Comparison of ENCODE assay signal across 27 mouse cellular contexts in the genomic region with DNA sequence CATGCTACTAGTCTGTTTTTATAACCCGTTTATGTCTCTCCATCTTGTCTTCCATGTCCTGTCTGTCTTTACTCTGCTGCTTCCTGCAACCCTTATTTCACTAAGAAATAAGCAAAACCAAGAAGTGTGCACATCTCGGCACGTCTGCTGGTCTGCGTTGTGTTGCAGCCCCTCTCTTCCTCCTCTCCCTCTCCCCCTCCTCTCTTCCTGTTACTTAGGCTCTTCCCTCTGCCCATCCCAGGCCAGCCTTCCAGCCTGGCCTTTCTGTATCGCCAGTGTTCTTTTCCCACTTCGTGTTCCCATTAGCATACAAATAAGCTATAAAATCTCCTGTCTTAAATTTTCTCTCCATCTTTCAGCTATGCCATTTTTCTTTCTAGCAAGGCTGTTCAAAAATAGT. TPM values are rescaled to one million over a fixed set of nuclear protein-coding genes. Genes with fewer than 3 reads are reported as not detected.
DNase-seq lines count a peak whose midpoint lies in the region; ATAC-seq and TF ChIP-seq lines count a peak whose summit lies in the region.
"Had no signal": no experiment of that assay in that cellular context is flagged by ENCODE, and none has a peak within 500 bp of the region (broad histone marks: within the 10 kb centered on the region; RNA-seq: fewer than 3 reads in every experiment).

No protein-coding gene starts in this region.

- H3K27ac ChIP-seq in hindbrain, postnatal 0 days: peak overlapping the region; percentile 17; the same call in 1 of the 2 replicates
- H3K27ac ChIP-seq in hindbrain, embryonic 11.5 days (ENCODE audit: low read depth, low read length): no peak overlapping the region
- H3K27ac ChIP-seq in kidney, postnatal 0 days: no peak overlapping the region
- H3K27ac ChIP-seq in CH12.LX (ENCODE audit: insufficient read depth, low read depth): no peak overlapping the region
- peak overlapping the region; percentile 32; the same call in 1 of the 2 replicates for H3K27ac ChIP-seq in midbrain, embryonic 15.5 days
- H3K27ac ChIP-seq: embryonic facial prominence, embryonic 10.5 days; embryonic facial prominence, embryonic 15.5 days; forebrain, embryonic 13.5 days; hindbrain, embryonic 12.5 days; layer of hippocampus, adult 2 months; left cerebral cortex, adult 2 months; limb, embryonic 12.5 days; liver, embryonic 15.5 days had no signal

- H3K36me3 ChIP-seq in hindbrain, postnatal 0 days (ENCODE audit: insufficient read depth, low read length): no peaks in the 10 kb centered on the region
- H3K36me3 ChIP-seq in hindbrain, embryonic 11.5 days (ENCODE audit: control insufficient read depth, insufficient read depth, low read length): no peaks in the 10 kb centered on the region
- H3K36me3 ChIP-seq in kidney, postnatal 0 days (ENCODE audit: insufficient read depth, low read length): peaks cover 9% of the 10 kb centered on the region; the same call in 1 of the 2 replicates
- peaks cover 0 to 16% of the 10 kb centered on the region in 2 experiments for H3K36me3 ChIP-seq in CH12.LX (replicated peaks in 1 of 2; ENCODE audit: control insufficient read depth in 1 of 2, insufficient read depth in 1 of 2, low read length in 1 of 2)
- H3K36me3 ChIP-seq in midbrain, embryonic 15.5 days (replicated peaks): no peaks in the 10 kb centered on the region
- H3K36me3 ChIP-seq: hindbrain, embryonic 12.5 days; liver, embryonic 15.5 days had no signal

- H3K9ac ChIP-seq in hindbrain, postnatal 0 days (replicated peaks; ENCODE audit: low read length): 0 out of 2 replicates have a peak overlapping the region, but pooled peaks have one; percentile 1
- no peak overlapping the region for H3K9ac ChIP-seq in hindbrain, embryonic 11.5 days (ENCODE audit: low read depth, low read length)
- H3K9ac ChIP-seq in kidney, postnatal 0 days (ENCODE audit: low read depth, low read length): no peak overlapping the region
- H3K9ac ChIP-seq in CH12.LX (ENCODE audit: insufficient read depth, low read depth): no peak overlapping the region
- H3K9ac ChIP-seq in midbrain, embryonic 15.5 days: no peak overlapping the region; the same call in 1 of the 2 replicates
- H3K9ac ChIP-seq: embryonic facial prominence, embryonic 15.5 days; forebrain, embryonic 13.5 days; hindbrain, embryonic 12.5 days; limb, embryonic 12.5 days; liver, embryonic 15.5 days; lung, embryonic 14.5 days had no signal

- TF ChIP-seq EP300 in CH12.LX (IDR thresholded peaks at IDR 0.05; ENCODE audit: low read length): no peak

- DNase-seq in hindbrain, postnatal 0 days (ENCODE audit: low spot score): no peak
- DNase-seq in hindbrain, embryonic 11.5 days (ENCODE audit: low spot score): no peak
- no peak for DNase-seq in kidney, postnatal 0 days (ENCODE audit: low spot score)
- no peak for DNase-seq in kidney, postnatal 25 days
- DNase-seq in CH12.LX (ENCODE audit: extremely low read depth): no peak
- DNase-seq in thymus, postnatal 4 days: no peak
- no peak for DNase-seq in adrenal gland, postnatal 36 days
- DNase-seq: adrenal gland, postnatal 25 days; cerebellum, adult 8-10 months; cerebellum, postnatal 25 days; gastrocnemius, postnatal 14 days; heart, postnatal 14 days; kidney, adult 2 months; kidney, postnatal 14 days; lung, embryonic 14.5 days; lung, postnatal 14 days; right cerebral cortex, postnatal 14 days had no signal

- in situ Hi-C loops in CH12.LX (cut with MboI; ENCODE audit: low pct_ligation_motif_present, low pct_unique_long_range_greater_than_20kb, low sequenced_read_pairs): no loop called here

- no peaks in the 10 kb centered on the region for H3K79me2 ChIP-seq in CH12.LX (replicated peaks; ENCODE audit: control insufficient read depth, extremely low read depth, insufficient read depth, poor library complexity, severe bottlenecking)

- H3K9me3 ChIP-seq in hindbrain, postnatal 0 days (ENCODE audit: low read length): no peaks in the 10 kb centered on the region
- H3K9me3 ChIP-seq in hindbrain, embryonic 11.5 days (ENCODE audit: control insufficient read depth, low read length): no peaks in the 10 kb centered on the region
- H3K9me3 ChIP-seq in kidney, postnatal 0 days (replicated peaks; ENCODE audit: low read length): no peaks in the 10 kb centered on the region
- H3K9me3 ChIP-seq in CH12.LX (replicated peaks; ENCODE audit: low read length): no peaks in the 10 kb centered on the region
- no peaks in the 10 kb centered on the region for H3K9me3 ChIP-seq in midbrain, embryonic 15.5 days
- H3K9me3 ChIP-seq: embryonic facial prominence, embryonic 10.5 days; embryonic facial prominence, embryonic 15.5 days; forebrain, embryonic 13.5 days; hindbrain, embryonic 12.5 days; limb, embryonic 12.5 days; liver, embryonic 15.5 days had no signal

- no peak for TF ChIP-seq RAD21 in CH12.LX (IDR thresholded peaks at IDR 0.05; ENCODE audit: low read depth, low read length)

- H3K4me1 ChIP-seq in hindbrain, postnatal 0 days (ENCODE audit: insufficient read depth, low read length): peaks cover 8% of the 10 kb centered on the region; the same call in 1 of the 2 replicates
- no peaks in the 10 kb centered on the region for H3K4me1 ChIP-seq in hindbrain, embryonic 11.5 days (replicated peaks; ENCODE audit: control insufficient read depth, insufficient read depth, low read length)
- H3K4me1 ChIP-seq in kidney, postnatal 0 days (replicated peaks; ENCODE audit: insufficient read depth, low read length): no peaks in the 10 kb centered on the region
- peaks cover 4 to 5% of the 10 kb centered on the region in 2 experiments; a peak in 2 of 4 replicates for H3K4me1 ChIP-seq in CH12.LX (ENCODE audit: control insufficient read depth in 1 of 2, insufficient read depth in 2 of 2)
- H3K4me1 ChIP-seq in midbrain, embryonic 15.5 days: peaks cover 6% of the 10 kb centered on the region; the same call in 1 of the 2 replicates
- H3K4me1 ChIP-seq: embryonic facial prominence, embryonic 10.5 days; embryonic facial prominence, embryonic 15.5 days; forebrain, embryonic 13.5 days; liver, embryonic 15.5 days had no signal

- no peak for TF ChIP-seq CTCF in hindbrain, postnatal 0 days (IDR thresholded peaks at IDR 0.05; ENCODE audit: low read depth)
- no peak for TF ChIP-seq CTCF in kidney, postnatal 0 days (IDR thresholded peaks at IDR 0.05; ENCODE audit: low read depth)
- TF ChIP-seq CTCF in CH12.LX (conservative IDR thresholded peaks at IDR 0.05 in 1 of 2, IDR thresholded peaks at IDR 0.05 in 1 of 2; ENCODE audit: low read depth in 2 of 2, low read length in 2 of 2): no peak

- no peak for ATAC-seq in hindbrain, postnatal 0 days
- no peak for ATAC-seq in hindbrain, embryonic 11.5 days (ENCODE audit: low FRiP score)
- no peak for ATAC-seq in kidney, postnatal 0 days (replicated peaks; ENCODE audit: low FRiP score, low read depth)
- ATAC-seq in midbrain, embryonic 15.5 days (replicated peaks): no peak
- ATAC-seq: CD4-positive, CD25-positive, alpha-beta regulatory T cell, adult 4 months; forebrain, embryonic 13.5 days had no signal

- H3K4me2 ChIP-seq in hindbrain, postnatal 0 days (ENCODE audit: low read depth, low read length): 0 out of 2 replicates have a peak overlapping the region, but pooled peaks have one; percentile 14
- H3K4me2 ChIP-seq in hindbrain, embryonic 11.5 days (replicated peaks; ENCODE audit: low read depth, low read length): no peak overlapping the region
- 0 out of 2 replicates have a peak overlapping the region, but pooled peaks have one; percentile 13 for H3K4me2 ChIP-seq in kidney, postnatal 0 days (ENCODE audit: low read length)
- 0 out of 2 replicates have a peak overlapping the region, but pooled peaks have one; percentile 48 for H3K4me2 ChIP-seq in CH12.LX (ENCODE audit: insufficient read depth, low read depth, poor library complexity, severe bottlenecking)
- H3K4me2 ChIP-seq in midbrain, embryonic 15.5 days: no peak overlapping the region
- H3K4me2 ChIP-seq: embryonic facial prominence, embryonic 15.5 days; forebrain, embryonic 13.5 days; hindbrain, embryonic 12.5 days; limb, embryonic 12.5 days; liver, embryonic 15.5 days; lung, embryonic 14.5 days had no signal

- H3K4me3 ChIP-seq in hindbrain, postnatal 0 days (ENCODE audit: low read length): no peak overlapping the region
- H3K4me3 ChIP-seq in hindbrain, embryonic 11.5 days (ENCODE audit: low read depth, low read length): no peak overlapping the region
- no peak overlapping the region for H3K4me3 ChIP-seq in kidney, postnatal 0 days (replicated peaks; ENCODE audit: low read depth, low read length)
- no peak overlapping the region for H3K4me3 ChIP-seq in CH12.LX (replicated peaks in 1 of 3; ENCODE audit: low read depth in 2 of 3, low read length in 2 of 3, poor library complexity in 1 of 3)
- H3K4me3 ChIP-seq in midbrain, embryonic 15.5 days: no peak overlapping the region
- H3K4me3 ChIP-seq: embryonic facial prominence, embryonic 10.5 days; embryonic facial prominence, embryonic 15.5 days; forebrain, embryonic 13.5 days; hindbrain, embryonic 12.5 days; layer of hippocampus, adult 2 months; left cerebral cortex, adult 2 months; limb, embryonic 12.5 days; liver, embryonic 15.5 days had no signal

- no peaks in the 10 kb centered on the region for H3K27me3 ChIP-seq in hindbrain, postnatal 0 days (ENCODE audit: insufficient read depth, low read length)
- H3K27me3 ChIP-seq in hindbrain, embryonic 11.5 days (ENCODE audit: control insufficient read depth, insufficient read depth, low read length): no peaks in the 10 kb centered on the region
- H3K27me3 ChIP-seq in kidney, postnatal 0 days (ENCODE audit: insufficient read depth, low read length): no peaks in the 10 kb centered on the region
- H3K27me3 ChIP-seq in CH12.LX (replicated peaks): peaks cover 2% of the 10 kb centered on the region
- H3K27me3 ChIP-seq in midbrain, embryonic 15.5 days (replicated peaks): no peaks in the 10 kb centered on the region
- H3K27me3 ChIP-seq: embryonic facial prominence, embryonic 15.5 days; forebrain, embryonic 13.5 days; hindbrain, embryonic 12.5 days; liver, embryonic 15.5 days had no signal

- dilution Hi-C loops in CH12.LX (cut with MboI; ENCODE audit: extremely low pct_ligation_motif_present, extremely low pct_unique_long_range_greater_than_20kb, low sequenced_read_pairs): no loop called here

- TF ChIP-seq POLR2A in CH12.LX (IDR thresholded peaks at IDR 0.05; ENCODE audit: low read depth, low read length): no peak

- 33% methylated on average over 6 of the region's 6 CpGs for WGBS in hindbrain, postnatal 0 days
- WGBS in hindbrain, embryonic 11.5 days: 63% methylated on average over 6 of the region's 6 CpGs
- WGBS in kidney, postnatal 0 days: 34% methylated on average over 6 of the region's 6 CpGs
- 45% methylated on average over 6 of the region's 6 CpGs for WGBS in midbrain, embryonic 15.5 days

RNA-seq across cellular contexts. Expression of gene Acp6, which starts 21.9 kb away (rescaled TPM):
- total RNA-seq in hindbrain, postnatal 0 days (2014; rRNA removed): 11.4 and 18.2 TPM in 2 replicates
- polyA plus RNA-seq in hindbrain, postnatal 0 days (2015; fragmentation: Nextera tagmentation; extraction: Ambion mirVana): 14.9 and 15.8 TPM in 2 replicates
- polyA plus RNA-seq in hindbrain, embryonic 11.5 days (2014; fragmentation: Nextera tagmentation; extraction: Ambion mirVana): 18.1 and 21.1 TPM in 2 replicates
- polyA plus RNA-seq in kidney, postnatal 0 days (2015; fragmentation: Nextera tagmentation; extraction: Ambion mirVana): 54.2 and 56.6 TPM in 2 replicates
- 7.5 and 12.5 TPM in 2 replicates for total RNA-seq in CH12.LX (2012; rRNA removed)
- 12.1 and 12.2 TPM in 2 replicates for total RNA-seq in CH12.LX (2014; rRNA removed)
- polyA plus RNA-seq in CH12.LX (2012; ENCODE audit: insufficient read length, low read depth): 10.3 and 10.8 TPM in 2 replicates
- polyA plus RNA-seq in midbrain, embryonic 15.5 days (2015; fragmentation: Nextera tagmentation; extraction: Ambion mirVana): 21.6 and 22.4 TPM in 2 replicates
- total RNA-seq in adrenal gland, postnatal 36 days (2021): 10 to 100 TPM; 41.8 to 46.9 TPM

Comparison
In these comparisons a context has a peak if more than half of its experiments do, and no peak if none do; other contexts are left out.
1. H3K27ac ChIP-seq: peak in hindbrain, postnatal 0 days (single experiment) and midbrain, embryonic 15.5 days (single experiment); none in hindbrain, embryonic 11.5 days (single experiment), kidney, postnatal 0 days (single experiment) and CH12.LX (single experiment).
2. H3K4me2 ChIP-seq: peak in hindbrain, postnatal 0 days (single experiment), kidney, postnatal 0 days (single experiment) and CH12.LX (single experiment); none in hindbrain, embryonic 11.5 days (single experiment) and midbrain, embryonic 15.5 days (single experiment).